Mouse (Mus musculus) central nervous system, embryonic 18 days (tissue): Measurements from ENCODE around the gene Dydc1. TPM values are rescaled to one million over a fixed set of nuclear protein-coding genes. Genes with fewer than 3 reads are reported as not detected.

Source experiments
- polyA plus RNA-seq: library from polyadenylated mRNA; depleted of rRNA; stranded (reverse); fragments of >200 nt; gene quantifications from 2 replicates; pipeline ENCODE4 v1.2.3, GENCODE M21; 2012; rRNA removed

Dydc1 gene
- 0.05 TPM in 1 of 2 replicates, not detected in the other for polyA plus RNA-seq

GRCm38 (mm10) chr14:41072229-41072943 lies at the start of gene Dydc1:
Gene Dydc1, plus strand, starts transcription at chr14:41072911.

GRCm38 (mm10) chr14:41069108-41069507 lies 3.6 kb upstream of the Dydc1 start, which contains the start of gene Dydc2:
Gene Dydc2, minus strand, starts transcription at chr14:41069208.

GRCm38 (mm10) chr14:41104853-41105444 lies 32.2 kb downstream of the Dydc1 start, which contains the start of gene Mat1a:
Gene Mat1a, plus strand, starts transcription at chr14:41105035.

GRCm38 (mm10) chr14:41131540-41131939 lies 58.8 kb downstream of the Dydc1 start, which contains the start of gene Sftpa1:
Gene Sftpa1, plus strand, starts transcription at chr14:41131782.

Other genes with a start within 250 kb of the Dydc1 start
- 2.0 and 2.3 TPM in 2 replicates for gene Sh2d4b, start 179.6 kb upstream of the Dydc1 start, polyA plus RNA-seq
- gene Tspan14, start 106.1 kb upstream of the Dydc1 start, polyA plus RNA-seq, result 77.3 and 83.9 TPM in 2 replicates
- gene Fam213a, start 59.1 kb upstream of the Dydc1 start, polyA plus RNA-seq, result 52.6 and 55.0 TPM in 2 replicates
- gene Dydc2, start 3.7 kb upstream of the Dydc1 start, polyA plus RNA-seq, result 0.38 and 0.55 TPM in 2 replicates
- 0.08 TPM in 1 of 2 replicates, not detected in the other for gene Mat1a, start 32.1 kb downstream of the Dydc1 start, polyA plus RNA-seq
- gene Sftpa1, start 58.9 kb downstream of the Dydc1 start, polyA plus RNA-seq, result not detected in 2 replicates
- gene Mbl1, start 78.5 kb downstream of the Dydc1 start, polyA plus RNA-seq, result not detected in 2 replicates
- gene Sftpd, start 112.2 kb downstream of the Dydc1 start, polyA plus RNA-seq, result not detected in 2 replicates
- 0.40 and 0.55 TPM in 2 replicates for gene Gm2832, start 205.9 kb downstream of the Dydc1 start, polyA plus RNA-seq